Mouse (Mus musculus) stomach, embryonic 14.5 days (tissue): ENCODE measurements around the gene Mafg. TPM values are rescaled to one million over a fixed set of nuclear protein-coding genes. Genes with fewer than 3 reads are reported as not detected.

ENCODE experiments used
- ATAC-seq: fragments of 200-750 bp; cut with Nextera tagmentation; 2 replicates; pipeline ENCODE4 v1.8.0; 2017; ENCODE audit warnings: low read depth, moderate TSS enrichment; ENCODE audit not compliant: insufficient number of reproducible peaks, insufficient read depth, low FRiP score
- H3K27ac ChIP-seq: fragments of 300-500 bp; sonication (generic); 2 replicates; pipeline ENCODE4 v1.5.1; 2014; ENCODE audit warnings: mild to moderate bottlenecking, low read length, moderate library complexity, mixed read lengths
- H3K27me3 ChIP-seq: fragments of 300-500 bp; sonication (generic); 2 replicates; pipeline ENCODE4 v1.6.1; 2014; ENCODE audit warnings: low read length, control low read depth, mixed read lengths; ENCODE audit not compliant: control insufficient read depth, insufficient read depth
- H3K36me3 ChIP-seq: fragments of 300-500 bp; sonication (generic); 2 replicates; pipeline ENCODE4 v1.6.1; 2014; ENCODE audit warnings: mild to moderate bottlenecking, control low read depth, low read length, moderate library complexity, mixed read lengths; ENCODE audit not compliant: control insufficient read depth, insufficient read depth
- H3K4me1 ChIP-seq: fragments of 300-500 bp; sonication (generic); 2 replicates; pipeline ENCODE4 v1.6.1; 2014; ENCODE audit warnings: low read length, control low read depth, mixed read lengths; ENCODE audit not compliant: control insufficient read depth, insufficient read depth
- H3K4me2 ChIP-seq: fragments of 300-500 bp; sonication (generic); replicated peaks from 2 replicates; pipeline ENCODE4 v1.6.1; 2014; ENCODE audit warnings: low read depth, low read length, control low read depth
- H3K4me3 ChIP-seq: fragments of 300-500 bp; sonication (generic); 2 replicates; pipeline ENCODE4 v1.5.1; 2014; ENCODE audit warnings: low read depth, low read length, control low read depth
- H3K9ac ChIP-seq: fragments of 300-500 bp; sonication (generic); replicated peaks from 2 replicates; pipeline ENCODE4 v1.6.1; 2014; ENCODE audit warnings: low read depth, mild to moderate bottlenecking, control low read depth, low read length, moderate library complexity, mixed read lengths
- H3K9me3 ChIP-seq: fragments of 300-500 bp; sonication (generic); 2 replicates; pipeline ENCODE4 v1.6.1; 2016; ENCODE audit warnings: low read depth, low read length, control low read depth; ENCODE audit not compliant: control insufficient read depth
- WGBS: fragments of 180-500 bp; shearing (Covaris S2); extraction: QIAGEN DNeasy Blood & Tissue Kit; methylation state at CpG from one replicate; pipeline ENCODE4 v1.1.7; 2014; 5-methylcytosine and 5-hydroxymethylcytosine counted together
- polyA plus RNA-seq: library from polyadenylated mRNA; unstranded; fragments of >200 nt; fragmentation: Nextera tagmentation; extraction: Ambion mirVana; gene quantifications from 2 replicates; pipeline ENCODE4 v1.2.1, GENCODE M21; 2014

The Mafg gene
- polyA plus RNA-seq, 1 experiment from 2014 or later: 21.2 TPM

- Histone ChIP-seq H3K4me1 (no peaks in the 10 kb centered on the region), H3K9me3 (no peaks in the 10 kb centered on the region), H3K27me3 (peaks cover 15% of the 10 kb centered on the region), H3K36me3 (no peaks in the 10 kb centered on the region), H3K27ac (no peak overlapping the region), H3K4me2 (no peak overlapping the region), H3K4me3 (no peak overlapping the region), H3K9ac (no peak overlapping the region)
- WGBS: 61% methylated on average over 3 of the region's 3 CpGs
- ATAC-seq: no peak
Measured at GRCm38 (mm10) chr11:120654741-120655140, 21.3 kb upstream of the Mafg start.

GRCm38 (mm10) chr11:120651872-120652271 lies 18.5 kb upstream of the Mafg start:
- H3K27me3 ChIP-seq: no peaks in the 10 kb centered on the region
- no peak overlapping the region for H3K4me3 ChIP-seq
- no peak for ATAC-seq
- H3K27ac ChIP-seq: no peak overlapping the region
- no peaks in the 10 kb centered on the region for H3K36me3 ChIP-seq
- H3K9ac ChIP-seq: no peak overlapping the region
- WGBS: 74% methylated on average over 3 of the region's 3 CpGs
- H3K4me2 ChIP-seq: no peak overlapping the region
- no peaks in the 10 kb centered on the region for H3K9me3 ChIP-seq
- peaks cover 7% of the 10 kb centered on the region; the same call in 1 of the 2 replicates for H3K4me1 ChIP-seq

GRCm38 (mm10) chr11:120648001-120648476 lies 14.6 kb upstream of the Mafg start, which contains the start of gene Myadml2:
Myadml2 (minus strand) TSS chr11:120648158.
- Histone ChIP-seq H3K9ac (no peak within 1 kb of the TSS), H3K9me3 (no peaks in the 10 kb centered on the region), H3K4me3 (no peak within 1 kb of the TSS; the same call in 1 of the 2 replicates), H3K27ac (no peak within 1 kb of the TSS), H3K4me1 (peaks cover 10% of the 10 kb centered on the region; the same call in 1 of the 2 replicates), H3K36me3 (no peaks in the 10 kb centered on the region), H3K4me2 (peak within 1 kb of the TSS; percentile 27), H3K27me3 (no peaks in the 10 kb centered on the region)
- ATAC-seq: no peak
- WGBS: 5% methylated on average over 13 of the region's 13 CpGs

- peak overlapping the region; percentile 27; the same call in 1 of the 2 replicates for H3K4me2 ChIP-seq
- H3K9ac ChIP-seq: no peak overlapping the region
- H3K4me3 ChIP-seq: no peak overlapping the region
- no peak for ATAC-seq
- H3K36me3 ChIP-seq: no peaks in the 10 kb centered on the region
- 77% methylated on average over 35 of the region's 35 CpGs for WGBS
- H3K27ac ChIP-seq: no peak overlapping the region
- peaks cover 18% of the 10 kb centered on the region for H3K4me1 ChIP-seq
- H3K9me3 ChIP-seq: no peaks in the 10 kb centered on the region
- H3K27me3 ChIP-seq: no peaks in the 10 kb centered on the region
Measured at GRCm38 (mm10) chr11:120647047-120647830, 13.8 kb upstream of the Mafg start.

GRCm38 (mm10) chr11:120643601-120643987 lies 10.2 kb upstream of the Mafg start, which contains the start of gene Pycr1:
Pycr1 (minus strand) TSS chr11:120643769.
- under 1% methylated on average over 15 of the region's 15 CpGs for WGBS

GRCm38 (mm10) chr11:120642939-120643600 lies 9.7 kb upstream of the Mafg start:
- ATAC-seq: peak; percentile 35
- WGBS: under 1% methylated on average over 18 of the region's 18 CpGs

More at GRCm38 (mm10) chr11:120643601-120643987, 10.2 kb upstream of the Mafg start, which contains the start of gene Pycr1:
- peak within 1 kb of the TSS; percentile 43 for H3K4me3 ChIP-seq
- H3K36me3 ChIP-seq: no peaks in the 10 kb centered on the region
- peak within 1 kb of the TSS; percentile 63 for H3K9ac ChIP-seq
- H3K27ac ChIP-seq: peak within 1 kb of the TSS; percentile 27; the same call in 1 of the 2 replicates
- peak within 1 kb of the TSS; percentile 94 for H3K4me2 ChIP-seq
- H3K27me3 ChIP-seq: no peaks in the 10 kb centered on the region
- H3K9me3 ChIP-seq: no peaks in the 10 kb centered on the region
- peaks cover 20% of the 10 kb centered on the region for H3K4me1 ChIP-seq
- ATAC-seq: peak; percentile 100

GRCm38 (mm10) chr11:120641869-120642268 lies 8.5 kb upstream of the Mafg start:
- 81% methylated on average over 8 of the region's 8 CpGs for WGBS
- no peak for ATAC-seq
- Histone ChIP-seq H3K9ac (no peak overlapping the region), H3K9me3 (no peaks in the 10 kb centered on the region), H3K27ac (no peak overlapping the region), H3K4me1 (peaks cover 13% of the 10 kb centered on the region), H3K4me3 (no peak overlapping the region), H3K36me3 (no peaks in the 10 kb centered on the region), H3K27me3 (no peaks in the 10 kb centered on the region), H3K4me2 (no peak overlapping the region; the same call in 1 of the 2 replicates)

More at GRCm38 (mm10) chr11:120642939-120643600, 9.7 kb upstream of the Mafg start:
- no peaks in the 10 kb centered on the region for H3K27me3 ChIP-seq
- peaks cover 17% of the 10 kb centered on the region for H3K4me1 ChIP-seq
- H3K36me3 ChIP-seq: no peaks in the 10 kb centered on the region
- H3K4me3 ChIP-seq: peak overlapping the region; percentile 43
- peak overlapping the region; percentile 63 for H3K9ac ChIP-seq
- H3K4me2 ChIP-seq: peak overlapping the region; percentile 94
- H3K9me3 ChIP-seq: no peaks in the 10 kb centered on the region
- peak overlapping the region; percentile 27; the same call in 1 of the 2 replicates for H3K27ac ChIP-seq

GRCm38 (mm10) chr11:120641255-120641654 lies 7.9 kb upstream of the Mafg start:
- WGBS: 58% methylated on average over 9 of the region's 9 CpGs
- Histone ChIP-seq H3K4me3 (no peak overlapping the region), H3K27ac (no peak overlapping the region), H3K9me3 (no peaks in the 10 kb centered on the region), H3K27me3 (no peaks in the 10 kb centered on the region), H3K36me3 (no peaks in the 10 kb centered on the region), H3K9ac (no peak overlapping the region), H3K4me1 (peaks cover 13% of the 10 kb centered on the region), H3K4me2 (no peak overlapping the region)
- ATAC-seq: no peak
